Mouse (Mus musculus) ES-E14 (cell line): ENCODE data around the gene Syt2. TPM values are rescaled to one million over a fixed set of nuclear protein-coding genes. Genes with fewer than 3 reads are reported as not detected.

Experiments used
- DNase-seq: peaks from one replicate; pipeline ENCODE4 v3.0.0-alpha.2; 2013; ENCODE audit warnings: low read depth, low spot score
- H3K27ac ChIP-seq: 2 replicates; pipeline ENCODE4 v1.5.1; 2012; ENCODE audit warnings: low read depth, mild to moderate bottlenecking, low read length, moderate library complexity, mixed read lengths; ENCODE audit not compliant: poor library complexity, insufficient read depth, severe bottlenecking
- H3K36me3 ChIP-seq: 2 replicates; pipeline ENCODE4 v1.6.1; 2012; ENCODE audit warnings: mild to moderate bottlenecking, low read length, moderate library complexity, mixed read lengths; ENCODE audit not compliant: control insufficient read depth, poor library complexity, insufficient read depth, severe bottlenecking
- H3K4me1 ChIP-seq, 2 experiments: fragments of 150-350 bp in 1 of 2; sonication (generic) in 1 of 2; 2 replicates each; pipeline ENCODE4 v1.6.1; 2012; ENCODE audit warnings: low read length in 2 of 2, mild to moderate bottlenecking in 1 of 2, mixed read lengths in 1 of 2; ENCODE audit not compliant: control insufficient read depth in 2 of 2, insufficient read depth in 2 of 2, poor library complexity in 1 of 2
- H3K4me3 ChIP-seq, 2 experiments: fragments of 150-350 bp in 1 of 2; sonication (generic) in 1 of 2; 2 replicates each; pipeline ENCODE4 v1.5.1; 2012; ENCODE audit warnings: low read length in 2 of 2, low read depth in 1 of 2, mild to moderate bottlenecking in 1 of 2, mixed read lengths in 1 of 2; ENCODE audit not compliant: insufficient read depth in 1 of 2, poor library complexity in 1 of 2, severe bottlenecking in 1 of 2
- H3K9ac ChIP-seq: 2 replicates; pipeline ENCODE4 v1.6.1; 2012; ENCODE audit warnings: low read depth, mild to moderate bottlenecking, low read length, mixed read lengths; ENCODE audit not compliant: poor library complexity, insufficient read depth, severe bottlenecking
- H3K9me3 ChIP-seq: fragments of 150-350 bp; sonication (generic); 2 replicates; pipeline ENCODE4 v1.6.1; 2012; ENCODE audit warnings: low read depth, mild to moderate bottlenecking, low read length; ENCODE audit not compliant: control insufficient read depth, insufficient read depth
- CHD2 ChIP-seq: IDR thresholded peaks from 2 replicates; pipeline ENCODE4 v1.6.1; 2014; ENCODE audit warnings: mild to moderate bottlenecking, low read depth, low read length, inconsistent platforms
- HCFC1 ChIP-seq: IDR thresholded peaks from 2 replicates; pipeline ENCODE4 v1.6.1; 2012; ENCODE audit warnings: low read length, inconsistent platforms, borderline replicate concordance; ENCODE audit not compliant: insufficient read depth
- MAFK ChIP-seq: IDR thresholded peaks from 2 replicates; pipeline ENCODE4 v1.6.1; 2014; ENCODE audit warnings: mild to moderate bottlenecking, low read depth, low read length, inconsistent platforms; ENCODE audit not compliant: insufficient read depth
- ZC3H11A ChIP-seq: IDR thresholded peaks from 2 replicates; pipeline ENCODE4 v1.6.1; 2012; ENCODE audit warnings: low read depth, mild to moderate bottlenecking, inconsistent platforms, low read length, borderline replicate concordance
- ZNF384 ChIP-seq: IDR thresholded peaks from 2 replicates; pipeline ENCODE4 v1.6.1; 2012; ENCODE audit warnings: low read depth, low read length, inconsistent platforms
- in situ Hi-C, 2 experiments: fragments of 600-800 bp; cut with MboI; formaldehyde crosslinking; loops; one replicate each; pipeline ENCODE4 v1.15.1; 2025; ENCODE audit warnings: low sequenced_read_pairs in 2 of 2, inconsistent platforms in 1 of 2; ENCODE audit not compliant: unreplicated experiment in 2 of 2
- total RNA-seq: library from RNA; depleted of rRNA; stranded (reverse); fragments of 300-350 nt; gene quantifications from 2 replicates; pipeline ENCODE4 v1.2.3, GENCODE M21; 2012

Gene Syt2
- total RNA-seq, 1 experiment: 0.62 TPM

GRCm38 (mm10) chr1:134700151-134700550 lies 53.7 kb downstream of the Syt2 start:
- Histone ChIP-seq H3K9ac (no peak overlapping the region), H3K4me3 (no peak overlapping the region)
- in situ Hi-C loops: no loop called here

DNA sequence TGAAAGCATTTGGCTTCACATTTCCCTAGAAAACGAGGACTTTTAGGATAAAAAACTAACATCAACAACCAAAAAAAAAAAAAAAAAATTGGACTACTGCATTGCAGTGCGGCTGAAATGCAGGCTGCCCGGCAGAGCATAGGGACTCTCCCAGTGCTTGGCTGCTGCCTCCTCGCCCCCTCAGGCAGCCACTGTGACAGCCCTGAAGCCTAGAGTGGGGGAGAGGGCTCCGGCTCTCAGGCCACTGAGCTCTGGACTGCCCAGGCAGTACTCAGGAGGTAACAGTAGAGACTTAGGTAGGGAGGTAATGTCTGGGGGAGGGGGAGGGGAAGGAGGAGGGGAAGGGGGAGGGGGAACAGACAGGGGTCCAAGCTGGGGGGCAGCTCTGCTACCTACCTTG lies 54.2 kb downstream of the Syt2 start:
- Histone ChIP-seq H3K4me3 (no peak overlapping the region), H3K4me1 (peaks cover 5 to 16% of the 10 kb centered on the region in 2 experiments; a peak in 2 of 4 replicates), H3K27ac (no peak overlapping the region), H3K9ac (no peak overlapping the region), H3K36me3 (no peaks in the 10 kb centered on the region), H3K9me3 (no peaks in the 10 kb centered on the region)
- DNase-seq: no peak
- no peak for TF ChIP-seq MAFK
- no peak for TF ChIP-seq HCFC1
- no peak for TF ChIP-seq CHD2
- TF ChIP-seq ZNF384: peak; percentile 88
- TF ChIP-seq ZC3H11A: no peak
- in situ Hi-C loops: no loop called here

More at GRCm38 (mm10) chr1:134700151-134700550, 53.7 kb downstream of the Syt2 start:
- TF ChIP-seq CHD2 (no peak), ZNF384 (no peak), MAFK (no peak), HCFC1 (no peak), ZC3H11A (no peak)
- no peak for DNase-seq
- Histone ChIP-seq H3K27ac (no peak overlapping the region), H3K4me1 (peaks cover 4 to 15% of the 10 kb centered on the region in 2 experiments; a peak in 2 of 4 replicates), H3K36me3 (no peaks in the 10 kb centered on the region), H3K9me3 (no peaks in the 10 kb centered on the region)

GRCm38 (mm10) chr1:134701191-134701590 lies 54.7 kb downstream of the Syt2 start:
- Histone ChIP-seq H3K36me3 (no peaks in the 10 kb centered on the region), H3K9me3 (no peaks in the 10 kb centered on the region), H3K27ac (no peak overlapping the region), H3K9ac (no peak overlapping the region), H3K4me3 (no peak overlapping the region), H3K4me1 (peaks cover 5 to 19% of the 10 kb centered on the region in 2 experiments; a peak in 2 of 4 replicates)
- in situ Hi-C loops: no loop called here
- DNase-seq: peak; percentile 59
- no peak for TF ChIP-seq ZNF384
- TF ChIP-seq MAFK: no peak
- no peak for TF ChIP-seq HCFC1
- TF ChIP-seq ZC3H11A: no peak
- no peak for TF ChIP-seq CHD2

- H3K9ac ChIP-seq: no peak overlapping the region
- TF ChIP-seq HCFC1: no peak
- TF ChIP-seq MAFK: no peak
- no peak for TF ChIP-seq CHD2
- no peak for TF ChIP-seq ZC3H11A
- no peak for TF ChIP-seq ZNF384
- H3K27ac ChIP-seq: no peak overlapping the region
- H3K4me1 ChIP-seq: peaks cover 5 to 35% of the 10 kb centered on the region in 2 experiments; a peak in 2 of 4 replicates
- in situ Hi-C loops: no loop called here
- H3K4me3 ChIP-seq: no peak overlapping the region
- no peaks in the 10 kb centered on the region for H3K9me3 ChIP-seq
- no peak for DNase-seq
- no peaks in the 10 kb centered on the region for H3K36me3 ChIP-seq
These were observed 56.8 kb downstream of the Syt2 start for GRCm38 (mm10) chr1:134703232-134703631.
